Comparison of ENCODE assay signal across 9 mouse cellular contexts in the genomic region with DNA sequence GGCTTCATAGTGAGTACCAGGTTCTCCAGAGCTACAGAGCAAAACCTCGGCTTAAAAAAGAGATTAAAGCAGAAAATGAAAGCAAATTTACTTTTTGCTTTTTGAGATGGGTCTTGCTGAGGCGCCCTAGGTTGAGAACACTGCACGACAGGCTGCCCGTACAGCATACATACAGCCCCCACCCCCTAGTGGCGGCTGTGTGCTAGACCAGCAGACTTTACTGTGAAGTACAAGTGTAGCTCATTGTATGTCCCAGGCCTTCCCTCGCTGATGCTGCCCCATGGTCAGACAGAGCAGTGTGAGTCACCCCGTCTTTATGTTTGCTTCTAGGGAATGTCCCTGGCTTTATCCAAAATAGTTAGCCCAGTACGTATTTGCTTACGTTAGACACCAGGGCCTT. TPM values are rescaled to one million over a fixed set of nuclear protein-coding genes. Genes with fewer than 3 reads are reported as not detected.
DNase-seq lines count a peak whose midpoint lies in the region; ATAC-seq and TF ChIP-seq lines count a peak whose summit lies in the region.
"Had no signal": no experiment of that assay in that cellular context is flagged by ENCODE, and none has a peak within 500 bp of the region (broad histone marks: within the 10 kb centered on the region; RNA-seq: fewer than 3 reads in every experiment).

No protein-coding gene starts in this region.

- DNase-seq in A20 (ENCODE audit: low read depth, low spot score), result peak; percentile 84
- peak; percentile 46 for DNase-seq in MEL (ENCODE audit: low read depth, low spot score)
- peak; percentile 41 for DNase-seq in hindbrain, postnatal 0 days (ENCODE audit: low spot score)
- DNase-seq in thymus, postnatal 14 days, result peak; percentile 20
- DNase-seq in cerebellum, adult 8-10 months, result no peak
- no peak for DNase-seq in heart, adult 8-10 months (ENCODE audit: low spot score)

- 88% methylated on average over 9 of the region's 9 CpGs for WGBS in kidney, embryonic 14.5 days
- WGBS in kidney, embryonic 16.5 days, result 86% methylated on average over 9 of the region's 9 CpGs
- 84% methylated on average over 9 of the region's 9 CpGs for WGBS in hindbrain, postnatal 0 days

- peak; percentile 43 to 47 (median 47) for TF ChIP-seq CTCF in MEL (IDR thresholded peaks at IDR 0.05 in 2 of 3, conservative IDR thresholded peaks at IDR 0.05 in 1 of 3; ENCODE audit: control insufficient read depth in 1 of 3, insufficient read depth in 1 of 3, low read depth in 2 of 3, low read length in 3 of 3, poor library complexity in 1 of 3, severe bottlenecking in 1 of 3)
- peak; percentile 68 for TF ChIP-seq CTCF in hindbrain, postnatal 0 days (IDR thresholded peaks at IDR 0.05; ENCODE audit: low read depth)

- TF ChIP-seq EP300 in MEL (IDR thresholded peaks at IDR 0.05; ENCODE audit: low read depth in 1 of 2, low read length in 2 of 2), result no peak

- peaks cover 89% of the 10 kb centered on the region for H3K36me3 ChIP-seq in kidney, embryonic 14.5 days (ENCODE audit: control insufficient read depth, insufficient read depth, low read length)
- peaks cover 68% of the 10 kb centered on the region for H3K36me3 ChIP-seq in kidney, embryonic 16.5 days (ENCODE audit: insufficient read depth, low read length)
- peaks cover 0 to 8% of the 10 kb centered on the region in 2 experiments; a peak in 3 of 4 replicates for H3K36me3 ChIP-seq in MEL (ENCODE audit: control insufficient read depth in 1 of 2, insufficient read depth in 2 of 2, low read length in 2 of 2)
- peaks cover 52% of the 10 kb centered on the region for H3K36me3 ChIP-seq in hindbrain, postnatal 0 days (ENCODE audit: insufficient read depth, low read length)

- no peak overlapping the region for H3K9ac ChIP-seq in kidney, embryonic 14.5 days (ENCODE audit: low read depth, low read length)
- H3K9ac ChIP-seq in kidney, embryonic 16.5 days (replicated peaks; ENCODE audit: low read length), result no peak overlapping the region
- H3K9ac ChIP-seq in MEL (ENCODE audit: control insufficient read depth, low read depth, low read length, poor library complexity, severe bottlenecking), result no peak overlapping the region
- no peak overlapping the region for H3K9ac ChIP-seq in hindbrain, postnatal 0 days (replicated peaks; ENCODE audit: low read length)
- H3K9ac ChIP-seq: limb, embryonic 12.5 days had no signal

- no peaks in the 10 kb centered on the region for H3K4me1 ChIP-seq in kidney, embryonic 14.5 days (ENCODE audit: control insufficient read depth, insufficient read depth, low read length)
- no peaks in the 10 kb centered on the region for H3K4me1 ChIP-seq in kidney, embryonic 16.5 days (ENCODE audit: insufficient read depth, low read length)
- no peaks in the 10 kb centered on the region for H3K4me1 ChIP-seq in MEL (ENCODE audit: control insufficient read depth in 1 of 2, insufficient read depth in 2 of 2, low read length in 2 of 2)
- no peaks in the 10 kb centered on the region for H3K4me1 ChIP-seq in hindbrain, postnatal 0 days (ENCODE audit: insufficient read depth, low read length)
- H3K4me1 ChIP-seq: limb, embryonic 12.5 days had no signal

- TF ChIP-seq RAD21 in MEL (IDR thresholded peaks at IDR 0.05; ENCODE audit: low read depth, low read length), result no peak; the same call in 1 of the 2 replicates

- H3K9me3 ChIP-seq in kidney, embryonic 14.5 days (ENCODE audit: control insufficient read depth, low read length), result no peaks in the 10 kb centered on the region
- H3K9me3 ChIP-seq in kidney, embryonic 16.5 days (ENCODE audit: low read length), result no peaks in the 10 kb centered on the region
- no peaks in the 10 kb centered on the region for H3K9me3 ChIP-seq in MEL (replicated peaks; ENCODE audit: insufficient read depth, low read length)
- H3K9me3 ChIP-seq in hindbrain, postnatal 0 days (ENCODE audit: low read length), result no peaks in the 10 kb centered on the region
- H3K9me3 ChIP-seq: limb, embryonic 12.5 days had no signal

- H3K79me2 ChIP-seq in MEL (ENCODE audit: control insufficient read depth, insufficient read depth, low read length, poor library complexity), result no peaks in the 10 kb centered on the region

- H3K4me2 ChIP-seq in kidney, embryonic 14.5 days (replicated peaks; ENCODE audit: low read depth, low read length), result no peak overlapping the region
- H3K4me2 ChIP-seq in kidney, embryonic 16.5 days (replicated peaks; ENCODE audit: low read depth, low read length), result no peak overlapping the region
- no peak overlapping the region for H3K4me2 ChIP-seq in hindbrain, postnatal 0 days (ENCODE audit: low read depth, low read length)
- H3K4me2 ChIP-seq: limb, embryonic 12.5 days had no signal

- no peak overlapping the region for H3K27ac ChIP-seq in kidney, embryonic 14.5 days (ENCODE audit: low read depth, low read length)
- H3K27ac ChIP-seq in kidney, embryonic 16.5 days (ENCODE audit: low read length), result no peak overlapping the region
- no peak overlapping the region for H3K27ac ChIP-seq in MEL (ENCODE audit: control insufficient read depth, low read depth, low read length)
- H3K27ac ChIP-seq in hindbrain, postnatal 0 days, result no peak overlapping the region
- H3K27ac ChIP-seq: limb, embryonic 12.5 days had no signal

- no peaks in the 10 kb centered on the region for H3K27me3 ChIP-seq in kidney, embryonic 14.5 days (ENCODE audit: control insufficient read depth, insufficient read depth, low read length)
- no peaks in the 10 kb centered on the region for H3K27me3 ChIP-seq in kidney, embryonic 16.5 days (ENCODE audit: insufficient read depth, low read length)
- no peaks in the 10 kb centered on the region for H3K27me3 ChIP-seq in MEL (ENCODE audit: control insufficient read depth in 1 of 2, insufficient read depth in 2 of 2, low read length in 2 of 2)
- H3K27me3 ChIP-seq in hindbrain, postnatal 0 days (ENCODE audit: insufficient read depth, low read length), result no peaks in the 10 kb centered on the region
- H3K27me3 ChIP-seq: limb, embryonic 12.5 days had no signal

- peak; percentile 55; the same call in 1 of the 2 replicates for ATAC-seq in kidney, embryonic 14.5 days (ENCODE audit: low FRiP score, low TSS enrichment)
- no peak for ATAC-seq in kidney, embryonic 16.5 days (ENCODE audit: low FRiP score, low TSS enrichment)
- ATAC-seq in hindbrain, postnatal 0 days, result peak; percentile 61

- TF ChIP-seq POLR2A in MEL (IDR thresholded peaks at IDR 0.05; ENCODE audit: control insufficient read depth in 1 of 2, insufficient read depth in 1 of 2, low read depth in 1 of 2, low read length in 2 of 2, poor library complexity in 1 of 2), result no peak

- H3K4me3 ChIP-seq in kidney, embryonic 14.5 days (ENCODE audit: low read length), result no peak overlapping the region
- H3K4me3 ChIP-seq in kidney, embryonic 16.5 days (ENCODE audit: low read length), result no peak overlapping the region
- H3K4me3 ChIP-seq in MEL (ENCODE audit: control insufficient read depth in 1 of 2, insufficient read depth in 1 of 2, low read depth in 2 of 2, low read length in 2 of 2), result no peak overlapping the region
- H3K4me3 ChIP-seq in hindbrain, postnatal 0 days (ENCODE audit: low read length), result no peak overlapping the region
- H3K4me3 ChIP-seq: limb, embryonic 12.5 days had no signal

TF ChIP-seq in MEL, 35 proteins besides CTCF, POLR2A, EP300 and RAD21:
- TF ChIP-seq ZKSCAN1 (IDR thresholded peaks at IDR 0.05; ENCODE audit: low read depth, low read length) (no peak), SMC3 (IDR thresholded peaks at IDR 0.05; ENCODE audit: low read depth, low read length) (0 out of 2 replicates have a peak, but pooled peaks have one; percentile 19)

RNA-seq across cellular contexts. Expression of gene Med23, which starts 16.2 kb away (rescaled TPM):
- polyA plus RNA-seq in kidney, embryonic 14.5 days (2014; fragmentation: Nextera tagmentation; extraction: Ambion mirVana), result 20.0 and 28.7 TPM in 2 replicates
- 24.0 and 26.6 TPM in 2 replicates for polyA plus RNA-seq in kidney, embryonic 16.5 days (2015; fragmentation: Nextera tagmentation; extraction: Ambion mirVana)
- total RNA-seq in MEL (2012; rRNA removed), result 18.8 and 19.3 TPM in 2 replicates
- polyA plus RNA-seq in MEL (2012; ENCODE audit: insufficient read depth in 1 of 2, insufficient read length in 2 of 2, low read depth in 1 of 2, low replicate concordance in 2 of 2, missing spikeins in 1 of 2), result 10 to 100 TPM; 23.7 to 52.2 TPM
- total RNA-seq in hindbrain, postnatal 0 days (2014; rRNA removed), result 41.5 and 58.2 TPM in 2 replicates
- 15.2 and 17.1 TPM in 2 replicates for polyA plus RNA-seq in hindbrain, postnatal 0 days (2015; fragmentation: Nextera tagmentation; extraction: Ambion mirVana)
- 10 to 100 TPM; 10.1 to 13.7 (median 12.7) TPM for total RNA-seq in heart, adult 8-10 months (2022)

RNA-seq across cellular contexts. Expression of gene Arg1, which starts 41.3 kb away (rescaled TPM):
- polyA plus RNA-seq in kidney, embryonic 14.5 days (2014; fragmentation: Nextera tagmentation; extraction: Ambion mirVana), result 3.6 and 4.4 TPM in 2 replicates
- polyA plus RNA-seq in kidney, embryonic 16.5 days (2015; fragmentation: Nextera tagmentation; extraction: Ambion mirVana), result 2.2 and 3.1 TPM in 2 replicates
- not detected in 2 replicates for total RNA-seq in MEL (2012; rRNA removed)
- under 1 TPM in 1 of 2 experiments, not detected in 1; 0.26 TPM for polyA plus RNA-seq in MEL (2012; ENCODE audit: insufficient read depth in 1 of 2, insufficient read length in 2 of 2, low read depth in 1 of 2, low replicate concordance in 2 of 2, missing spikeins in 1 of 2)
- 2.9 and 3.0 TPM in 2 replicates for total RNA-seq in hindbrain, postnatal 0 days (2014; rRNA removed)
- polyA plus RNA-seq in hindbrain, postnatal 0 days (2015; fragmentation: Nextera tagmentation; extraction: Ambion mirVana), result 3.6 and 3.9 TPM in 2 replicates
- not detected for total RNA-seq in heart, adult 8-10 months (2022)

RNA-seq across cellular contexts. Expression of gene Enpp3, which starts 43.4 kb away (rescaled TPM):
- 4.3 and 4.4 TPM in 2 replicates for polyA plus RNA-seq in kidney, embryonic 14.5 days (2014; fragmentation: Nextera tagmentation; extraction: Ambion mirVana)
- 4.4 and 6.7 TPM in 2 replicates for polyA plus RNA-seq in kidney, embryonic 16.5 days (2015; fragmentation: Nextera tagmentation; extraction: Ambion mirVana)
- 0.08 and 0.16 TPM in 2 replicates for total RNA-seq in MEL (2012; rRNA removed)
- under 1 TPM in 1 of 2 experiments, not detected in 1; 0.22 TPM for polyA plus RNA-seq in MEL (2012; ENCODE audit: insufficient read depth in 1 of 2, insufficient read length in 2 of 2, low read depth in 1 of 2, low replicate concordance in 2 of 2, missing spikeins in 1 of 2)
- 0.68 and 4.0 TPM in 2 replicates for total RNA-seq in hindbrain, postnatal 0 days (2014; rRNA removed)
- 1.5 and 1.7 TPM in 2 replicates for polyA plus RNA-seq in hindbrain, postnatal 0 days (2015; fragmentation: Nextera tagmentation; extraction: Ambion mirVana)
- 1 to 10 TPM; 1.6 to 3.5 (median 2.8) TPM for total RNA-seq in heart, adult 8-10 months (2022)

Comparison
In these comparisons a context has a peak if more than half of its experiments do, and no peak if none do; other contexts are left out.
1. DNase-seq: peak in A20 (single experiment), MEL (single experiment), hindbrain, postnatal 0 days (single experiment) and thymus, postnatal 14 days (single experiment); none in cerebellum, adult 8-10 months (single experiment) and heart, adult 8-10 months (single experiment).